Mouse (Mus musculus) olfactory bulb, adult 2 months (tissue): ENCODE measurements at regions not wholly inside any gene's neighbourhood (a gene's known extent, or its start where the extent isn't known, plus 50 kb on each side); places are given as distances from the start of the nearest gene placed in this dataset.

Experiments used
- CTCF ChIP-seq: fragments of 200-500 bp; IDR thresholded peaks from 2 replicates; pipeline ENCODE4 v1.5.1; 2012; ENCODE audit warnings: low read depth, mild to moderate bottlenecking, low read length, moderate library complexity; ENCODE audit not compliant: insufficient read depth
- POLR2A ChIP-seq: fragments of 200-500 bp; IDR thresholded peaks from 2 replicates; pipeline ENCODE4 v1.6.1; 2012; ENCODE audit warnings: mild to moderate bottlenecking, low read depth, low read length, moderate library complexity; ENCODE audit not compliant: insufficient read depth

DNA sequence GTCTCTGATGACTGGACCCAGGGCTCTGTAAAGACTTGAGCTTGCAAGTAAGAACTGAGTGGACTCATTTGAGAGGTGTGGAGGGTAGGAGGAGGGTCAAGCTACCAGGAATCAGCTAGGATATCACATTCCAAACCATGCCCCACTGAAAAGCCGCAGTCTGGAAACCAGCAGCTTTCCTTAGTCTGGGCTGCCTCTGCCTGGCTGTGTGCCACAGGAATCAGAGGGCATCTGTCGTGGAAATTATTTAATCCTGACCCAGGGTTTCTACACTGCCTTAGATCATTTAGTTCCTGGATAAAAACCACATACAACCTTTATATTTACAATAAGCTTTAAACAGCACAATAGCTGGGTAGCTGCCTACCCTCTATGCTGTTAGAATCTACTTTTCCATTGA, 66.4 kb downstream of the Fam43a start:
- TF ChIP-seq POLR2A: no peak
- TF ChIP-seq CTCF: no peak
